Mouse (Mus musculus): ENCODE data around the gene Fam76a. TPM values are rescaled to one million over a fixed set of nuclear protein-coding genes. Genes with fewer than 3 reads are reported as not detected.

Gene Fam76a
- polyA plus RNA-seq, 1 experiment, result 21.9 TPM

- WGBS, result 37% methylated on average over 9 of the region's 9 CpGs
- DNase-seq, result no peak
- peaks cover 18% of the 10 kb centered on the region for H3K4me1 ChIP-seq (ENCODE audit: control insufficient read depth, insufficient read depth, low read length)
- TF ChIP-seq POLR2A (IDR thresholded peaks at IDR 0.05; ENCODE audit: borderline replicate concordance, extremely low read depth, low read depth, low read length) (no peak), CTCF (IDR thresholded peaks at IDR 0.05; ENCODE audit: insufficient read depth, low read length) (no peak)
- no peak overlapping the region for H3K4me3 ChIP-seq (replicated peaks; ENCODE audit: extremely low read depth, low read depth, low read length)
Measured at GRCm38 (mm10) chr4:132904765-132905309, 17.5 kb downstream of the Fam76a start.

GRCm38 (mm10) chr4:132904071-132904470 is 18.3 kb downstream of the Fam76a start:
- WGBS, result 59% methylated on average over 2 of the region's 2 CpGs
- H3K4me1 ChIP-seq (ENCODE audit: control insufficient read depth, insufficient read depth, low read length), result peaks cover 18% of the 10 kb centered on the region
- no peak for DNase-seq
- H3K4me3 ChIP-seq (replicated peaks; ENCODE audit: extremely low read depth, low read depth, low read length), result no peak overlapping the region
- TF ChIP-seq CTCF (IDR thresholded peaks at IDR 0.05; ENCODE audit: insufficient read depth, low read length) (no peak), POLR2A (IDR thresholded peaks at IDR 0.05; ENCODE audit: borderline replicate concordance, extremely low read depth, low read depth, low read length) (no peak)

- no peaks in the 10 kb centered on the region for H3K4me1 ChIP-seq (ENCODE audit: control insufficient read depth, insufficient read depth, low read length)
- H3K4me3 ChIP-seq (replicated peaks; ENCODE audit: extremely low read depth, low read depth, low read length), result no peak overlapping the region
- TF ChIP-seq POLR2A (IDR thresholded peaks at IDR 0.05; ENCODE audit: borderline replicate concordance, extremely low read depth, low read depth, low read length) (no peak), CTCF (IDR thresholded peaks at IDR 0.05; ENCODE audit: insufficient read depth, low read length) (no peak)
- 72% methylated on average over 9 of the region's 9 CpGs for WGBS
- DNase-seq, result no peak
Measured at GRCm38 (mm10) chr4:132898197-132898596, 24.2 kb downstream of the Fam76a start.

GRCm38 (mm10) chr4:132894402-132894801 is 28.0 kb downstream of the Fam76a start:
- H3K4me1 ChIP-seq (ENCODE audit: control insufficient read depth, insufficient read depth, low read length), result no peaks in the 10 kb centered on the region
- no peak for TF ChIP-seq CTCF (IDR thresholded peaks at IDR 0.05; ENCODE audit: insufficient read depth, low read length)
- no peak for TF ChIP-seq POLR2A (IDR thresholded peaks at IDR 0.05; ENCODE audit: borderline replicate concordance, extremely low read depth, low read depth, low read length)
- WGBS, result 31% methylated on average over 7 of the region's 7 CpGs

GRCm38 (mm10) chr4:132884844-132885374 is 37.4 kb downstream of the Fam76a start:
- H3K4me1 ChIP-seq (ENCODE audit: control insufficient read depth, insufficient read depth, low read length), result peaks cover 2% of the 10 kb centered on the region; the same call in 1 of the 2 replicates
- TF ChIP-seq CTCF (IDR thresholded peaks at IDR 0.05; ENCODE audit: insufficient read depth, low read length), result no peak
- TF ChIP-seq POLR2A (IDR thresholded peaks at IDR 0.05; ENCODE audit: borderline replicate concordance, extremely low read depth, low read depth, low read length), result no peak
- WGBS, result 2% methylated on average over 9 of the region's 9 CpGs
- no peak for DNase-seq
- peak overlapping the region; percentile 72 for H3K4me3 ChIP-seq (replicated peaks; ENCODE audit: extremely low read depth, low read depth, low read length)

More at GRCm38 (mm10) chr4:132894402-132894801, 28.0 kb downstream of the Fam76a start:
- no peak for DNase-seq
- H3K4me3 ChIP-seq (replicated peaks; ENCODE audit: extremely low read depth, low read depth, low read length), result no peak overlapping the region

- DNase-seq, result peak; percentile 82
- Histone ChIP-seq H3K4me3 (replicated peaks; ENCODE audit: extremely low read depth, low read depth, low read length) (peak within 1 kb of the TSS; percentile 72), H3K4me1 (ENCODE audit: control insufficient read depth, insufficient read depth, low read length) (peaks cover 2% of the 10 kb centered on the region; the same call in 1 of the 2 replicates)
- under 1% methylated on average over 72 of the region's 72 CpGs for WGBS
- peak; percentile 93 for TF ChIP-seq POLR2A (IDR thresholded peaks at IDR 0.05; ENCODE audit: borderline replicate concordance, extremely low read depth, low read depth, low read length)
- no peak for TF ChIP-seq CTCF (IDR thresholded peaks at IDR 0.05; ENCODE audit: insufficient read depth, low read length)
Measured at GRCm38 (mm10) chr4:132884064-132884843, 38.1 kb downstream of the Fam76a start, which contains the start of gene Stx12. Gene Stx12, minus strand, starts transcription at chr4:132884509.

- 2% methylated on average over 21 of the region's 21 CpGs for WGBS
Measured at GRCm38 (mm10) chr4:132883561-132884063, 38.7 kb downstream of the Fam76a start.

GRCm38 (mm10) chr4:132874363-132875097 is 47.8 kb downstream of the Fam76a start:
- TF ChIP-seq CTCF (IDR thresholded peaks at IDR 0.05; ENCODE audit: insufficient read depth, low read length) (no peak), POLR2A (IDR thresholded peaks at IDR 0.05; ENCODE audit: borderline replicate concordance, extremely low read depth, low read depth, low read length) (no peak)
- 67% methylated on average over 7 of the region's 7 CpGs for WGBS
- no peak for DNase-seq

More at GRCm38 (mm10) chr4:132883561-132884063, 38.7 kb downstream of the Fam76a start:
- peaks cover 2% of the 10 kb centered on the region; the same call in 1 of the 2 replicates for H3K4me1 ChIP-seq (ENCODE audit: control insufficient read depth, insufficient read depth, low read length)
- DNase-seq, result no peak
- TF ChIP-seq CTCF (IDR thresholded peaks at IDR 0.05; ENCODE audit: insufficient read depth, low read length), result no peak
- 0 out of 2 replicates have a peak, but pooled peaks have one; percentile 29 for TF ChIP-seq POLR2A (IDR thresholded peaks at IDR 0.05; ENCODE audit: borderline replicate concordance, extremely low read depth, low read depth, low read length)
- peak overlapping the region; percentile 72 for H3K4me3 ChIP-seq (replicated peaks; ENCODE audit: extremely low read depth, low read depth, low read length)

More at GRCm38 (mm10) chr4:132874363-132875097, 47.8 kb downstream of the Fam76a start:
- Histone ChIP-seq H3K4me1 (ENCODE audit: control insufficient read depth, insufficient read depth, low read length) (peaks cover 11% of the 10 kb centered on the region; the same call in 1 of the 2 replicates), H3K4me3 (replicated peaks; ENCODE audit: extremely low read depth, low read depth, low read length) (no peak overlapping the region)
